Mouse (Mus musculus) layer of hippocampus, adult 6 months (tissue): ENCODE measurements around the gene Zbtb1. TPM values are rescaled to one million over a fixed set of nuclear protein-coding genes. Genes with fewer than 3 reads are reported as not detected.

Experiments
- long read RNA-seq, 2 experiments: library from polyadenylated mRNA; unstranded; transcript quantifications; one replicate each; pipeline ENCODE4 v2.0.0; 2019 to 2020
- polyA plus RNA-seq: library from polyadenylated mRNA; unstranded; fragments of <200 nt; fragmentation: Nextera tagmentation; gene quantifications from 2 replicates; pipeline ENCODE4 v1.2.3, GENCODE M21; 2021

Zbtb1 gene
- 2.1 and 2.3 TPM in 2 replicates for polyA plus RNA-seq
- long read RNA-seq, experiment 1, full-length matches to known transcripts, result 11 of 17 reads
- long read RNA-seq, experiment 1, partial matches to known transcripts, result 2 of 17 reads
- long read RNA-seq, experiment 1, other reads (novel, unspliced or antisense), result 4 of 17 reads
- long read RNA-seq, experiment 2, full-length matches to known transcripts, result 52 of 95 reads
- long read RNA-seq, experiment 2, partial matches to known transcripts, result 2 of 95 reads
- long read RNA-seq, experiment 2, other reads (novel, unspliced or antisense), result 41 of 95 reads

DNA sequence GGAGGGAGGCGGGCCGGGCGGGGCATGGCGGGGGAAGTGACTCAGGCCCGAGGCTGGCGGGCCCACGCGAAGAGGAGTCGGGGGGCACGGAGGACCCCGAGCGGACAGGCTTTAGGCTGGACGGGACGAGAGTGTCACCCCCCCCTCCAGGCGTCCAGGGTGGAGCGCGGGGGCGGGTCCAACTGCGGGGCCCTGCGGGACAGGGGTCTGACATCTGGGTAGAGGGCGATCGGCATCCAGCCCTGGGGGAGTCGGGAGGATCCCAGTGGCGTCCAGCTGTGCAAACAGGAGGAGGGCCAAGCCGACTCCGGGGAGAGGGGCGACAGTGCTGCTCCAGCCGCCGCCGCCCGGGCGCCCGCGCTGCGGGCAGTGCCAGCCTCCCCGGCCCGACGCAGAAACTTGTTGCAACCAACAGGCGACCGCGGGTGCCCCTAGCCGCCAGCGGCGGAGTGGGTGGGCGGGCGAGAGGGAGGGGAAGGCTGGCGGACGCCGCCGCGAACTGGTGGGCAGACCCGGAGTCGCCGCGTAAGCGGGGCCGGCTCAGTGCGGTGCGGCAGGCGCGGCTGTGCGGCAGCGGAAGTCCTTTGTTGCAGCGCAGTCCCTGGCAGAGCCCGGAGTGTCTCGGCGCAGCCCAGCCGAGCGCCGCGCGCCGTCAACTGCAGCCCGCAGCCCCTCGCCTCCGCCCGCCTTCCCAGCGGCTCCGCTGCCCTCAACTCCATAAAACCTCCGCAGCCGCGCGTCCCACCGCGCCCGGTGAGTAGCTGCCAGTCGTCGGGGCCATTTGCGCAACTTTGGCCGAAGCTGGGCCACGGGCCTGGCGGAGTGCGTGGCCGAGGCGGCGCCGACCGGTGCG is at the start of gene Zbtb1:
TSS of gene Zbtb1 (plus strand) at position 289 of the 853 bp plus-strand sequence.

GRCm38 (mm10) chr12:76324679-76325431 is 45.2 kb upstream of the Zbtb1 start, which contains the start of gene Akap5:
Akap5 (plus strand) TSS chr12:76324891.

GRCm38 (mm10) chr12:76369206-76369977 is 674 bp upstream of the Zbtb1 start, which contains the start of gene Zbtb25:
Zbtb25 (minus strand) TSS chr12:76369602.

DNA sequence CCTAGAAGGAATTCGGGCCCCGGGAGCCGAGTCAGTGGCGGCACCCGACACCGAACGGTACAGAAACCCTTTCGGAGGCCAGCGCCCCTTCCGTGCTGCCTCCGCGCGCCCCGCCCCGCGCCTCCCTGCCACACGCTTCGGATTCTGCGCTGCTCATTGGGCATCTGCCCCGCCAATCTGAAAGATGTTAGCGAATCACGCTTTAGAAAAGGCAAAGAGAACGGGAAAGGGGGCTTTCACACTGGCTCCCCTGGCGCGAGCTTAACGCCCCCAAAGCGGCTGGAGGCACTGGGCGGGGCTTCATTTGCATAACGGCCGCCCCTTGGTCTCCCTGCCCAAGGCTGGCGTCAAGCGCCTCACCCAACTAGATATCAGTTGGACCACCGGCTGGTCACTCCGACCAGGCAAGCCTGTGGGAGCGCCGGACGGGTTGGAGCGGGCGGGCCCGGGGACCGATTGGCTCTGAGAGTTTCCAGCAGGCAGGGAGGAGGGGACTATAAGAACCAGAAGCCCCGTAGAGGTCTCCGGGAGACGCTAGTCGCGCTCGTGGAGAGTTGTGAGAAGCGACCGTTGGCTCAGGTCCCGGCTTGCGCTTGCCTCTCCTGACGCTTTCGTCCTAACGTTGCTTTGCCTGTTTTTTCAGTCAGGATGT is 33.9 kb downstream of the Zbtb1 start, which contains the start of gene Hspa2:
TSS of gene Hspa2 (plus strand) at position 291 of the 652 bp plus-strand sequence.

GRCm38 (mm10) chr12:76417433-76417854 is 47.4 kb downstream of the Zbtb1 start, which contains the start of gene Ppp1r36:
Ppp1r36 (plus strand) TSS chr12:76417538.

Other genes starting within 250 kb of the Zbtb1 start
- gene Esr2, start 193.0 kb upstream of the Zbtb1 start, polyA plus RNA-seq, result 0.08 and 0.18 TPM in 2 replicates
- not detected in 2 replicates for gene Tex21, start 123.5 kb upstream of the Zbtb1 start, polyA plus RNA-seq
- gene Mthfd1, start 115.0 kb upstream of the Zbtb1 start, polyA plus RNA-seq, result 28.0 and 32.4 TPM in 2 replicates
- gene Akap5, start 45.4 kb upstream of the Zbtb1 start, polyA plus RNA-seq, result 14.5 and 20.9 TPM in 2 replicates
- 10.0 and 11.4 TPM in 2 replicates for gene Zbtb25, start 664 bp upstream of the Zbtb1 start, polyA plus RNA-seq
- 117 and 119 TPM in 2 replicates for gene Hspa2, start 33.9 kb downstream of the Zbtb1 start, polyA plus RNA-seq
- 3.1 and 5.1 TPM in 2 replicates for gene Ppp1r36, start 47.3 kb downstream of the Zbtb1 start, polyA plus RNA-seq
- gene Plekhg3, start 160.6 kb downstream of the Zbtb1 start, polyA plus RNA-seq, result 3.9 and 4.6 TPM in 2 replicates